Mouse (Mus musculus) liver, postnatal 0 days (tissue): ENCODE measurements around the gene Itgb5. TPM values are rescaled to one million over a fixed set of nuclear protein-coding genes. Genes with fewer than 3 reads are reported as not detected.

ENCODE experiments used
- ATAC-seq: fragments of 200-750 bp; cut with Nextera tagmentation; 2 replicates; pipeline ENCODE4 v1.8.0; 2017; ENCODE audit warnings: mild to moderate bottlenecking, moderate library complexity
- DNase-seq: peaks from one replicate; pipeline ENCODE4 v3.0.0-alpha.2; 2016
- H3K27ac ChIP-seq: fragments of 300-500 bp; sonication (generic); 2 replicates; pipeline ENCODE4 v1.5.1; 2014; ENCODE audit warnings: antibody characterized with exemption, moderate library complexity, mild to moderate bottlenecking, low read depth
- H3K27me3 ChIP-seq: fragments of 300-500 bp; sonication (generic); 2 replicates; pipeline ENCODE4 v1.6.1; 2014; ENCODE audit warnings: low read length, control low read depth, mixed read lengths; ENCODE audit not compliant: insufficient read depth
- H3K36me3 ChIP-seq: fragments of 300-500 bp; sonication (generic); replicated peaks from 2 replicates; pipeline ENCODE4 v1.6.1; 2014; ENCODE audit warnings: mild to moderate bottlenecking, control low read depth, low read length, moderate library complexity, mixed read lengths; ENCODE audit not compliant: insufficient read depth
- H3K4me1 ChIP-seq: fragments of 300-500 bp; sonication (generic); 2 replicates; pipeline ENCODE4 v1.6.1; 2014; ENCODE audit warnings: antibody characterized with exemption, mild to moderate bottlenecking, control low read depth; ENCODE audit not compliant: insufficient read depth
- H3K4me2 ChIP-seq: fragments of 300-500 bp; sonication (generic); 2 replicates; pipeline ENCODE4 v1.6.1; 2014; ENCODE audit warnings: low read depth, mild to moderate bottlenecking, low read length, moderate library complexity, mixed read lengths
- H3K4me3 ChIP-seq: fragments of 300-500 bp; sonication (generic); 2 replicates; pipeline ENCODE4 v1.5.1; 2014; ENCODE audit warnings: low read depth, low read length
- H3K9ac ChIP-seq: fragments of 300-500 bp; sonication (generic); replicated peaks from 2 replicates; pipeline ENCODE4 v1.6.1; 2014; ENCODE audit warnings: mild to moderate bottlenecking, moderate library complexity
- H3K9me3 ChIP-seq: fragments of 300-500 bp; sonication (generic); 2 replicates; pipeline ENCODE4 v1.6.1; 2016; ENCODE audit warnings: mild to moderate bottlenecking, control low read depth, low read length, mixed read lengths
- CTCF ChIP-seq: sonication (generic); IDR thresholded peaks from 2 replicates; pipeline ENCODE4 v1.5.1; 2016; ENCODE audit warnings: antibody characterized with exemption, low read depth
- EP300 ChIP-seq: IDR thresholded peaks from 2 replicates; pipeline ENCODE4 v1.6.1; 2016; ENCODE audit warnings: antibody characterized with exemption, low read depth, mild to moderate bottlenecking
- WGBS: fragments of 180-500 bp; shearing (Covaris S2); extraction: QIAGEN DNeasy Blood & Tissue Kit; methylation state at CpG from one replicate; pipeline ENCODE4 v1.1.7; 2014; ENCODE audit not compliant: insufficient replicate concordance; 5-methylcytosine and 5-hydroxymethylcytosine counted together
- polyA plus RNA-seq: library from polyadenylated mRNA; unstranded; fragments of >200 nt; fragmentation: Nextera tagmentation; extraction: Ambion mirVana; gene quantifications from 2 replicates; pipeline ENCODE4 v1.2.1, GENCODE M21; 2015

The Itgb5 gene
- polyA plus RNA-seq, 1 experiment from 2014 or later: 16.1 TPM

DNA sequence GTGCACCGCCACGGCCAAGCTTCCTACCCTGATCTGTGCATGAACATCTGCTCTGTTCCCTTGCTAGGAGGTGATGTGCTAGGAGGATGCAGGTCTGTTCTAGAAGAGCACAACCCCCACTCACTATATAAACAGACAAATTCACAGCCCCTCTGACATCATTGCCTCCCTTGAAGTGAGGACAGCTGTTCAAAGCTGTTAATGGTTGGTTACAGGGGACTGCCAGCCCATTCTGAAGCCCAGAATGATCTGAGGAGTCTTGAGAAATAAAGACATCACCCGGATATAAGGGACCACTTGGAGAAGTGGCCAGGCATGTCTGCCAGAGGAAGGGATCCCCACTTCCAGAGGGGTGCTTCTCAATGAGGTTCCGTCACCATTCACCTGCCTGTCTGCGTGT lies 88.5 kb downstream of the Itgb5 start:
- TF ChIP-seq CTCF: no peak
- Histone ChIP-seq H3K9me3 (no peaks in the 10 kb centered on the region), H3K36me3 (peaks cover 5% of the 10 kb centered on the region; the same call in 1 of the 2 replicates), H3K4me2 (no peak overlapping the region), H3K9ac (no peak overlapping the region), H3K27ac (no peak overlapping the region), H3K27me3 (no peaks in the 10 kb centered on the region), H3K4me1 (peaks cover 32% of the 10 kb centered on the region), H3K4me3 (no peak overlapping the region)
- 84% methylated on average over 5 of the region's 5 CpGs for WGBS
- DNase-seq (no peak), ATAC-seq (no peak)

DNA sequence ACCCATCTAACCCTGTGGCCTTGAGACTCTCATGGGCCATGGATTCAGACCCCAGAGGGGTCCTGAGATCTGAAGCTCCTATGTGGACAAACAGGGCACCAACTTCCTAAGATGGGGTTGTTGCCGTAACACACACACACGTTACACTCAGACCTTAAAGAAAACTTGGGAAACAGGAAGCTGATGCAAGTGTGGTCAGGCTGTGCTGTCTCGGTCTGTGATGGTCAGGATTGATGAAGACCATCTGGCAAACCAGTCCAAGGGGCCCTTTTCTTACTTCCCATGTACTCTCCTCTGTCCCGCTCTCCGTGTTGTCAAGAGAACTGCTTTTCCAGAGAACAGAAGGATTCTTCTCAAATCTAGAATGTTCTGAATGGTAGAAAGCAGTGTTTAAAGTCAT lies 92.0 kb downstream of the Itgb5 start:
- Histone ChIP-seq H3K4me1 (peaks cover 36% of the 10 kb centered on the region), H3K4me3 (no peak overlapping the region), H3K27me3 (no peaks in the 10 kb centered on the region), H3K36me3 (peaks cover 5% of the 10 kb centered on the region; the same call in 1 of the 2 replicates), H3K9me3 (no peaks in the 10 kb centered on the region), H3K9ac (no peak overlapping the region), H3K4me2 (peak overlapping the region; percentile 38), H3K27ac (peak overlapping the region; percentile 71)
- 39% methylated on average over 5 of the region's 5 CpGs for WGBS
- no peak for TF ChIP-seq EP300
- no peak for TF ChIP-seq CTCF
- DNase-seq: no peak
- ATAC-seq: no peak

DNA sequence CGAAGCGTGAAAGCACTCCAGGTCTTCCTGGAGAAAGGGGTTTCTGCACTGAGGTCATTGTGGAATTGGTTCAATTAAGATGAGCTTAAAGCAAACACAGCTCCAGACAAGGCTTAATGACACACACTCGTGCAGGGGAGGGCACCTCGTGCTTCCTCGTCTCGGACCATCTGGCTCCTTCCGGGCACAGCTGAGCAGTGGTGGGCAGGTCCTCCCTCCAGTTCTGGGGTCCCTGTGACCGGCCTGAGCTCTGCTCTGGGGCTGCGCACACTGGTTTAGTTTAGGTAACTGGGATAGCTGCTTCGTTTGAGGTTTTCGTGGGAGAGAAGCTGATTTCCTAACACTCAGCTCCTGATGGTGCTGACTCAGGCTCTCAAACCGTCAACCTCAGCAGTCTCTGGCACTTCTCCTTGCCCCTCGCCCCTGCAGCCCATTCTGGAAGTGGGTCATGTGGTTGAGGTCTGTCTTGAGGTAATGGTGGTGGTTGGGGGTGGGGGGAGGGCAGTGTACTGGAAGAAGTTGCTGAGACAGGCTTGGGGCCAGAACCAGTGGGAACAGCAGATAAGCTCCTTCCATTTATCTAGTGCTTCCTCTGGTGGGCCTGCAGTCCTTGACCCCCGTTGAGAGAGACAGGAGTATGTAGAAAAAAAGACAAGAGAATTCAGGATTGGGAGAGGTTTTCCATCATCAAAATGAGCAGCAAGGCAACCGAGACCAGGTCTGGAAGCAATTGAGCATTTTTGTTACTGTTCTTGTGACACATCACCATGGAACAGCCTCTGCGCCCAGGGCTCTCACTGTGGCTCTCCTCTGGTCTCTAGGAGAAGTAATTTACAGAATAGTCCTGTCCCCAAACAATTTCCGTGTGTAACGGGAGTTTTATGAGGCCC lies 92.9 kb downstream of the Itgb5 start:
- Histone ChIP-seq H3K4me1 (peaks cover 30% of the 10 kb centered on the region), H3K4me3 (0 out of 2 replicates have a peak overlapping the region, but pooled peaks have one; percentile 7), H3K9me3 (no peaks in the 10 kb centered on the region), H3K27ac (peak overlapping the region; percentile 71), H3K4me2 (peak overlapping the region; percentile 38), H3K9ac (no peak overlapping the region; the same call in 1 of the 2 replicates), H3K36me3 (peaks cover 5% of the 10 kb centered on the region; the same call in 1 of the 2 replicates), H3K27me3 (no peaks in the 10 kb centered on the region)
- ATAC-seq (peak; percentile 76), DNase-seq (peak; percentile 41)
- TF ChIP-seq EP300 (no peak; the same call in 1 of the 2 replicates), CTCF (no peak)
- WGBS: 18% methylated on average over 18 of the region's 18 CpGs

DNA sequence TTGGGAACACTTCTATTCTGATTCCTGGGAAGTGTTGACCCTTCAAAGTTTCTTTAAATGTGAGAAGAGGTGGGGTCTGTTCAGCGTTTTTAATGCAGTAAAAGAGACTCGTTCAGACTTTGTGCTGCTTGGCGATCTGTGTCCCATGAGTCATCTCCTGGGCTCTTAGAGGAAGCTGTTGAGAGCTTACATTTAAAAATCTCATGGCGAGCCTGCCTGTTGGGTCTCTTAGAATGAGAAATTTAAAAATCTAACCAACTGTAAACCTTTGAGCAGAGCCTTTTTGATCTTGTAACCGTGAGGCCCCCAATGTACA lies 93.5 kb downstream of the Itgb5 start:
- Histone ChIP-seq H3K9me3 (no peaks in the 10 kb centered on the region), H3K27me3 (no peaks in the 10 kb centered on the region), H3K36me3 (peaks cover 5% of the 10 kb centered on the region; the same call in 1 of the 2 replicates), H3K4me3 (no peak overlapping the region), H3K27ac (peak overlapping the region; percentile 71; the same call in 1 of the 2 replicates), H3K4me1 (peaks cover 29% of the 10 kb centered on the region), H3K9ac (no peak overlapping the region; the same call in 1 of the 2 replicates), H3K4me2 (no peak overlapping the region)
- no peak for ATAC-seq
- DNase-seq: no peak
- 35% methylated on average over 5 of the region's 5 CpGs for WGBS
- TF ChIP-seq EP300 (no peak), CTCF (no peak)

DNA sequence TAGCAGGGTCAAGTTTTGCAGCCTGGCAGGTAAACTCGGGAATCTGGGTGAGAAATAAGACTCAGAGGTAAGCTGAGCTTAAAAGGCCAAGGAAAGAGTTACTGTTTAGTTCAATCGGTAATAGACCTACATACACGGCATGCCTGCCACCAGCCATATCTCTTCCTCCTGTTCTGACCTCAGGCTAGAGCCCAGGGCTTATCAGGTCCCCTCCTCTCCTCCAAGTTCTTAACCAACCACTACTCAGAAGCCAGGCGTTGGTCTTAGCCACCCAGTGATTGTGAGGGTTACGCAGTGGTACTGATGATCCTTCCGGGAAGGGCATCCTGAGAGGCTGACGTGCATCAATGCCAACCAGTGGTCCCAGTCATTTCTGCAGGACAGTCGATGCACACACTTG lies 94.3 kb downstream of the Itgb5 start:
- WGBS: 53% methylated on average over 8 of the region's 8 CpGs
- no peak overlapping the region for H3K4me2 ChIP-seq
- DNase-seq: no peak

DNA sequence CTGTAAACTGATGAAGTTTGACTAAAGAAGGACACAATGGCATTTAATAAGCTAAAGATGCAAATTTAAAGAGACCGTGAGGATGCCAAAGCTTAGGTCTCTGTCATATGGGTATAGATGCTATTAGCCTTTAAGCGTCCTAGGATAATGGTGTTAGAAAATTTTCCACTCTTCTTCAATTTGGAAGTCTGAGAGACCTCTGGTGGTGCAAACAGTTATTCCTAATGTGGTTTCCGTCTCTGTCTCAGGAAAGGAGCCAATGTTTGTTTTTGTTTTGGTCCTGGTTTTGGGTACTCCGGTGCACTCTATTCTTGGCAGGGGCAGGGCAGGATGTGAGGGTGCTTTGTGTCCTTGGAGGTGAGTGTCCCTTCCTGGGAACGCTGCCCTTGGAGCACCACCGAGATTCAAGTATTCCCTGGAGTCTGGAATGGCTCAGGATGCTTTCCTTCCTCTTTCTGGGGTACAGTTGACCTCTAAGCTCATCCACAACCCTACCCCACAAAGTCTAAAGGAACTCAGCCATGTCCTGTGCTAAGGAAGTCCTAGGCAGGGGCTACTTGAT lies 97.9 kb downstream of the Itgb5 start:
- H3K9me3 ChIP-seq: no peaks in the 10 kb centered on the region
- H3K27ac ChIP-seq: no peak overlapping the region
- DNase-seq (no peak), ATAC-seq (no peak)
- H3K36me3 ChIP-seq: no peaks in the 10 kb centered on the region
- H3K4me1 ChIP-seq: peaks cover 35% of the 10 kb centered on the region
- H3K4me2 ChIP-seq: no peak overlapping the region
- no peaks in the 10 kb centered on the region for H3K27me3 ChIP-seq
- TF ChIP-seq EP300 (no peak), CTCF (0 out of 2 replicates have a peak, but pooled peaks have one; percentile 3)
- WGBS: 66% methylated on average over 6 of the region's 6 CpGs
- H3K9ac ChIP-seq: no peak overlapping the region
- H3K4me3 ChIP-seq: no peak overlapping the region

More for the DNA sequence above, 94.3 kb downstream of the Itgb5 start:
- H3K4me1 ChIP-seq: peaks cover 37% of the 10 kb centered on the region
- ATAC-seq: no peak
- no peak for TF ChIP-seq CTCF
- no peak for TF ChIP-seq EP300
- H3K36me3 ChIP-seq: peaks cover 5% of the 10 kb centered on the region; the same call in 1 of the 2 replicates
- H3K27ac ChIP-seq: no peak overlapping the region
- H3K9me3 ChIP-seq: no peaks in the 10 kb centered on the region
- no peaks in the 10 kb centered on the region for H3K27me3 ChIP-seq
- no peak overlapping the region for H3K9ac ChIP-seq
- H3K4me3 ChIP-seq: no peak overlapping the region
